Mouse (Mus musculus): ENCODE data around the gene Fry. TPM values are rescaled to one million over a fixed set of nuclear protein-coding genes. Genes with fewer than 3 reads are reported as not detected.

Fry gene
- 10 to 100 TPM; 74.1 to 86.7 TPM for total RNA-seq (2021)
- long read RNA-seq, experiment 1, partial matches to known transcripts, result 6 of 14 reads
- long read RNA-seq, experiment 1, other reads (novel, unspliced or antisense), result 4 of 14 reads
- long read RNA-seq, experiment 2, partial matches to known transcripts, result 15 of 25 reads
- long read RNA-seq, experiment 2, other reads (novel, unspliced or antisense), result 7 of 25 reads

DNA sequence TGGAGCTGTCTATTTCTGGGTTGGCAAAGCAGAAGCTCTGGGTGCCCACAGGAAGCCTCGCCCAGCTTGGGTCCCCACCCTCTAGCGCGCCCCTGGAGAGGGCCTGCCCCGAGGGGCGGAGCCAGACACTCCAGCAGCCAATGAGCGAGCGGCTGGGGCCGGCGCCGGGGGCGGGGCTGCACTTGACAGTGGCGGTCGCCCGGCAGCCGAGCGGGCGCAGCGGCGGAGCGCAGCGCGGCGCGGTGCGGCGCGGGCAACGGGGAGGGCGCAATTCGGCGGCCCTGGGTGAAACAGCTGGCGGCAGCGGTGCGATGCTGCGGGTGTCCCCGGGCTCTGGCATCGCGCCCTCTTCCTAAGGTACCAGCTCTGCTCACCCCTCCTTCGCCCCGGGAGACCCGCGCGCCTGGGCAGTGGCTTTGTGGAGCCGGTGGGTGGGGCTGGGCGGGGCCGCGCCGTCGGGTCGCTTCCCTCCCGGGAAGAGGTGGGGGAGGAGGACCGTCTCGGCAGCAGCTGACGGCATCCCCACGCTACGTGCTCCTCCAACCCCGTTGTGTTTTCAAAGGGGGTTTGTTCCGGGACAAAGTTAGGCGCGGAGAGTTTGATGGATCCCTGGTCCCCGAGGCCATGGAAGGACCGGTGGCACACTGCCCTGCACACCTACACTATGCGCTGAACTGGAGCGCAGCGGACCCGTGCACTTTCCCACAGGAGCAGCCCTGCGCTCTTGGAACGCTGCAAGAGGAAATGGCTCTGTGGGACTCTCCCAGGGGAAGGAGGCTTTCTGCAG lies at the start of gene Fry:
Fry (plus strand) TSS at position 191 of the 787 bp plus-strand sequence.
- DNase-seq, result peak; percentile 95
- intact Hi-C loops (cut with DNase I; ENCODE audit: low total_unique reads), result no loop called here

DNA sequence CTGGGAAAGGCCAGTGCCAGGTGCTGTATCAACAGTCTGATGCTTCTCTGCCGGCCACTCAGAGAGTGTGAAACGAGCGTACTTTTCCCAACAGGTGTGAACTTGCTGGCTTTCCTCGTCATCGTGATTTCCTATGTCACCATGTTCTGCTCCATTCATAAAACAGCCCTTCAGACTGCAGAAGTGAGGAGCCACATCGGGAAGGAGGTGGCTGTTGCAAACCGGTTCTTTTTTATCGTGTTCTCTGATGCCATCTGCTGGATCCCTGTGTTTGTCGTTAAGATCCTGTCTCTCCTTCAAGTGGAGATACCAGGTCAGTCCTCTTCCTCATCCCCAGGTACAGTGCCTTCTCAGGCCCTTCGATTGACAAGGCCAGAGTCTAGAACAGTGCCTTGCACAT lies 48.4 kb upstream of the Fry start:
- DNase-seq, result no peak
- intact Hi-C loops (cut with DNase I; ENCODE audit: low total_unique reads), result no loop called here

DNA sequence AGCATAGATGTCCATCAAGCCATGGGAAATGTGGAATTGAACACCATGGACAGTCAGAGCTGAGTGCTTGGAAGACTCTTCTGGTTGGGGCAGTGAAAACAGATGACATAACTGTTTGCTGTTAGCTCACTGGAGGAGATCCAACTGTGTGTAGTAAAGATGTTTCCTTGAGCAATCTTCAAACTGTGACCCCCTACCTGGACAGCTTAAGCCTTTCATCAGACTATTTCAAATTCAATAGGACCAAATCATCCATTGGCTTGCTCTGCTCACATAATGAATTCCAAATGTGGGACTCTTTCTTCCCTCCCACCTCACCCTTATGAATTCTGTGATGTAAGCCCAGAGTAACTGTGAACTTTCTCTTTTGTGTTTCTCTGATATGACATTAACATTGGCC lies 46.7 kb upstream of the Fry start:
- intact Hi-C loops (cut with DNase I; ENCODE audit: low total_unique reads), result no loop called here
- DNase-seq, result no peak

DNA sequence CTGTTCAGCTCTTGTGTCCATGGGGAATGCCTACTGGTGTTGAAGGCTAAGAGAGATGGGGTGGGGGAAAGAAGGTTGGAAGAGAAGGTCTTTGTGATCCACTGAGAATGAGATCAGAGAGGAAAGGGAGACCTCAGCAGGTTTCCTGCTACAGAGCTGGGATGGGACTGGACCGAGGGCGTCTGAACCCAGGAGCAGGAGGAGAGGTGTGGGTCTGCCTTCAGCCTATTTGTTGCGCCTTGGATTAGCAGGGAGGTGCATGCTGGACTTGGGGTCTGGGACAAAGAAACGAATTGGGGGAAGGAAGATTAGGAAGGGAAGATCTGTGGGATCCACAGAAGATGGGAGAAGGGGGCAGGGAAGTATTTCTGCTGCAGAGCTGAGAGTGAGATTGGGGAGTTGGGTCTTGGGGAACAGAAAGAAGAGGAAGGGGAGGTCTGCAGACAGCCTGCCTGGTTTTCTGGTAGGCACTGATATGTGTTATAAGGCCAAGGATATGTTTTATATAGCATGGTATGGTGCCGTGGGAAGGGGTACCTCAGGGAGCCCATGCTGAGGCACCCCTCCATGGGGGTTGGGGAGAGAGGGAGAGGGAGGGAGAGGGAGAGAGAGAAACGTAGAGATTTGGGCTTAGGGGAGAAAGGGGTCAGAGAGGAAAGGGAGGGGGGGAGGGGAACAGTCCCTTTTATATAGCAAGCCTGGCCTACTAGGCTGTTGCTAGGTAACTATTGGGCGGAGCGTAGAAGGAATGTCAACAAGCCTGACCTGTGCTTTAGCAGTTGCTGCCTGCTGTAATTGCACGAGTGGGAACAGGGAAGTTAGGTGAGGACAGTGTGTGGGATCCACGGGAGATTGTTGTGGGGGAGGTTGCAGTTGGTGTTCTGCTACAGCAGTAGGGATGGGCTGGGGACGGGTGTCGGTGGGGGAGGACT lies 38.3 kb upstream of the Fry start:
- intact Hi-C loops (cut with DNase I; ENCODE audit: low total_unique reads), result no loop called here
- DNase-seq, result no peak

DNA sequence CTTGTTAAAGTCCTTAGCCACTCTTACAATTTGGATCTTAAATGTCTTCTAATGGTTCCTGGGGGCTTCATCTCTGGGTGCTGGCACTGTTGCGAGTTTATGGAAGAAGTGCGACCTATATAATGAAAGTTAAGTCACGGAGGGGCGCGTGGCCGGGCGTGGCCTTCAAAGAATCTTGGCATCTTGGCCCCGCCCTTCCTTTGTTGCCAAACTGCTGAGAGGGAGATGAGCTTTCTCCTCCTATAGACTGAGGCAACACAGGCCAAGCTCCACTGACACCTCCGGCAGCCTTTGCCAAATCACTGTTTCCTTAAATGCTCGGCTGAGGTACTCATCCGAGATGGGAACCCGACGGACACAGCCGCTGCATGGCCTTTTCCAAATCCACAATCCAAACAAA lies 35.7 kb upstream of the Fry start:
- DNase-seq, result no peak
- intact Hi-C loops (cut with DNase I; ENCODE audit: low total_unique reads), result no loop called here

DNA sequence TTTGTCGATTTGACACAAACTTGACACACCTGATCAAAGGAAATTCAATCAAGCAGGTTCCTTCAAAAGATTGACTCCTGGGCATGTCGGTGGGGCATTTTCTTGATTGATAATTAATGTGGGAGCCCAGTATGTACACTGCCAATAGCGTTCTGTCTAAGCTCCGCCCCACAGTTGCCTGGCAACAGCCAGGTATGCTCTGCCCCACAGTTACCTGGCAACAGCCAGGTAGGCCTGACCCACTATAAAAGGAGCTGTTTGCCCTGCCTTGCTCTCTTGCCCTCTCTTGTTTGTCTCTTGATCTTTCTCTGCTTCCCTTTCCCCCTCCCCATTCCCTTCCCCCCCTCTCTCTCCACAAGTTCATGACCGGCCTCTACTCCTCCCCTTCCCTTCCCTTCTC lies 35.3 kb upstream of the Fry start:
- intact Hi-C loops (cut with DNase I; ENCODE audit: low total_unique reads), result no loop called here
- DNase-seq, result no peak

DNA sequence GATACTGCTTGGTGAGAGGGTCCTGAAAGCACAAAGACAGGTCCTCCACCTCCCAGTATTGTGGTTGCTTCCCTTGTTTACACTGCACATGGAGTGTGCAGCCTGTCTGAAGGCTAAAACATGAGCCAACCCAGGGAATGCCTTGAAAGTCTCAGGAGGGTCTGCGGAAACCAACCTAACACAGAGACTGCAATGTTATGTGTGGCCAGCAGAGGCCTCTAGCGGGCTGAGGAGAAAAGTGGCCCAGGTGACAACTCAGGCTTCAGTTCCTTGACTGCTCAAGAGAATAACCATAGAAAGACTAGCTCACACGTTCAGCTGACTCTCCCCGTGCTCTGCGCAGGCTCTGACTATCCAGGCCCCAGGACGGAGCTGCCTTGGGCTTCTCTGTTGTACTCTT lies 20.8 kb upstream of the Fry start:
- peak; percentile 40 for DNase-seq
- intact Hi-C loops (cut with DNase I; ENCODE audit: low total_unique reads), result loop anchor here (2.0 kb wide), 1 partner anchor 55 kb away; no protein-coding TSS in a partner anchor

DNA sequence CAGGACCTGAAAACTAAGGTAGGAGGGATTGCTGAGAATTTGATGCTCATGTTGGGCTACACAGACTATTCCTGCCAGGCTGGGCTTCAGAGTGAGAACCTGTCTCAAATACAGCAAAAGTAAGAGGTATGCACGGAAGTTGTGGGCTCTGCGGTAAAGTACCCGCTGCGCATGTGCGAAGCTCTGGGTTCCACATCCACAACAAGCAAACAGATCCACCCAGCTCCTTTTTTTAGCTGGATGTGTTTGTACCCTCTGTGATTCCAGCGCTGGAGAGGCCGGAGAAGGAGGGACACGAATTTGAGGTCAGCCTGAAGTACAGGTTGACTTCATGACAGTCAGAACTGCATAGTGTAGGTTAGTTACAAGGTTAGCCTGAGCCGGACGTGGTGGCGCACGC lies 19.7 kb upstream of the Fry start:
- no peak for DNase-seq
- intact Hi-C loops (cut with DNase I; ENCODE audit: low total_unique reads), result no loop called here

DNA sequence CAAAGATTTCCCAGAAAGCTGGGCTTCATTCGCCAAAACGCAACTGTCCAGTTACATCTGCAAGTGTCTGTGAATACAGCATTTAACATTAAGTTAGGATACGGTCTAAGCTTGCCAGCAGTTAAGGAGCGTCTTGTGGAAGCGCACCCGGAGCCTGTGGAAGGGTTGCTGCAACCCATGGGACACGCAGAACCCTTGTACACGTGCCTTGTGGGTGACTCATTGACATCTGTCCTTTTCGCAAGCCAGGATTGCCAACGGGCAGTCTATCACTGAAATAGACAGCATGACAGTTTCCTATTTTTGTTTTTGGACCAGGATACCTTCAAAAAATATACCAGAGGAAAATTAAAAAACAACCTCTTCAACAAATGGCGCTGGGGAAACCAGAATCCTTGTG lies 16.7 kb upstream of the Fry start:
- intact Hi-C loops (cut with DNase I; ENCODE audit: low total_unique reads), result no loop called here
- DNase-seq, result no peak

DNA sequence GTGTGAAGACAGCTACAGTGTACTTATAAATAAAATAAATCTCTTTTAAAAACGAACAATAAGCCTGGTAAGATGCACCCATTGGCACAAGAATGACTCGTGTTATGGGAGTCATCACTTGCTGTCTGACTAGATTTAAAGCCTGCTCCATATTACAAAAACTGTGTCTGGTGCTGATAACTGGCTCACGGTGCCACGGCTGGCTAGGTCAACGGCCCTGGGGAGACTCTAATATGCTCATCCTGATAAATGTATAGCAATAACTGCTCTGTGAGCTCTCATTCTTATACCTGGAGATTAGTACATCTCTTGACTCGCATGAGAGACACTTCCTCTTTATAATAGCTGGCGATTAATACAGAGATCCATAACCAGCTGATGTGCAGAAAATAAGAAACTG lies 12.1 kb upstream of the Fry start:
- intact Hi-C loops (cut with DNase I; ENCODE audit: low total_unique reads), result no loop called here

DNA sequence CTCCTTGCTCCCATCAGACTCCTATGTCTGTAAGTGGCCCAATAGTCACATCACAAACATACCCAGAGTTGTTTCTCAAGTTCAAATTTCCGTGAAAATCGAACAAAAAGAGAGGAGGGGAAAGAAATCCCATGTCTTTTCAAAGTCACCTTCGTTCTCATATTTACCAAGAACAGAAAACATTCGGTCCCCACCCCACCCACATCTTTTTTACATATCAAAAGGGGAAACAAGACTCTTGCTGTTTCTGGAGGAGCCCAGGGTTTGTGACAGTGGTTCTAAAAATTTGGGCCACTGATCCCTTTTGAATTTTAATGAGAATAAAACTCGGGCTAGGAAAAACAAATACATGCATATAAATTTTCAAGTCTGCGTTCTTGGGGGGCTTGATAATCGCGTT lies 7.2 kb upstream of the Fry start:
- intact Hi-C loops (cut with DNase I; ENCODE audit: low total_unique reads), result loop anchor here (5.0 kb wide), 1 partner anchor 41 kb away; no protein-coding TSS in a partner anchor
- DNase-seq, result no peak

More for the DNA sequence above, 12.1 kb upstream of the Fry start:
- no peak for DNase-seq

DNA sequence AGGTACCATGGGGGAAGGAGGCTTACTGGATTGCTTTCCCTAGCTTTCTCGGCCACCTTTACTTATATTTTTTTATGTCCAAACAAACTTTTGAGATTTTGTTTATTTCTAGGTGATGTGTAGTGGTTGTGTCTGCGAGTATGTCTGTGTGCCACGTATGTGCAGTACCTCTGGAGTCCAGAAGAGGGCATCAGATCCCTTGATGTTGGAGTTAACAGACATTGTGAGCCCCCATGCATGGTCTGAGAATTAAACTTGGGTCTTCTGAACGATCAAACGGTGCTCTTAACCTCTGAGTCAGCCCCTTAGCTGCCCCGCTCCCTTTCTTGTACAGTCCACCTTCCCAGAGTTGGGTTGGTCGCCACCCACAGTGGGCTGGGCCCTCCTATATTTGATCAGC lies 4.4 kb upstream of the Fry start:
- DNase-seq, result no peak
- intact Hi-C loops (cut with DNase I; ENCODE audit: low total_unique reads), result loop anchor here (5.0 kb wide), 1 partner anchor 38 kb away; no protein-coding TSS in a partner anchor

DNA sequence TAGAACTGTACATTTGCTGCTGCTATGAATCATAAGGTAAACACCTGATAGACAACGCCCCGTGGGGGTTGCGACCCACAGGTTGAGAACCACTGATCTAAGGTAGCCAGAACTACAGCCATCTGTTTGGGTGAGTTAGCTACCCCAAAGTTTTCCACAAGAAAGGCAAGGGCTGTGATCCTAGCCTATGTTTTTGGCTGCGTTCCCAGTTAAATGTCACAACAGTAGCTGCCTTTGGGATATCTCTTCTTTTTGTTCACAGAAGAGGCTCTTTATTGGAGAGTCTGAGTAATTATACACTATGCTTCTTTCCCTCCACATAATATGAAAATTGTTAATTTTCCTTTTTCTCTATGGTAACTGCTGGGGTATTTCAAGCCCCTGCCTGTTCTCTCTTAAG lies 3.7 kb upstream of the Fry start:
- DNase-seq, result no peak
- intact Hi-C loops (cut with DNase I; ENCODE audit: low total_unique reads), result loop anchor here (5.0 kb wide), 1 partner anchor 38 kb away; no protein-coding TSS in a partner anchor

DNA sequence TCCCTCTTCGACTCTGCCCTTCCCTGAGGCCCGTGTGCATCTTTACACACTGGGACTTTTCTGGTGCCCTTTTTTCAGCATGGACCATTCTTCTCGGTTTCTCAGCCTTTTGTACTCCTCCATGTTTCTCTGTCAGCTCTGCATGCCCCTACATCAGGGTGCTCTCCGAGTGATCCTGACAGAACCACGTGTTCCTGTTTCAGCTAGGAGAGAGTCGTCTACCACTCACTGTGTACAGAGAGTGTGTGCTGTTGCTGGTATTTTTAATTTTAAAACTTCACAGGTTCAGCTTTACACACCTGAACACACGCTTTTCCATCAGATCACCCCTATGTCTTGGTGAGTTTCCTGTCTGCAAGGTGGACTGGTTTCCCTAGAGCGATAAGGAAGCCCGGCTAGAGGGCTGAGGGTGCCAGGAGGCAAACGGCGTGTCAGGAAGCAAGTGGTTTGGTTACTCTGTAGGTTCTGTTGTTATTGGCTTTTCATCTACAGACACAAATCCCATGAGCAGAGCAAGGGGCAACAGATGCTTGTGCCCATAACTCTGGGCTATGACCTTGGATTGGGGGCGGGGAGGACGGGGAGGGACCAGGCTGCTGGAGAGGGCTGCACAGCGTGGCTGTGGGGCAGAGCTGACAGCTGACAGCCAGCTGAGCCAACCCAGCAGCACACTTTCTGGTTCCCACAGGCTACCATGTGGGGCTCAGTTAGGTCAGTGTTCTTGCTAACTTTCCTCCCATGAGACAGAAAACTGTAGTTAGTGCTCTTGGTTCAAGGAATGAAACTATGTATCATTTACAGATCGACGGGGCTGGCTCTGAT lies 3.0 kb upstream of the Fry start:
- intact Hi-C loops (cut with DNase I; ENCODE audit: low total_unique reads), result no loop called here
- DNase-seq, result peak; percentile 44

DNA sequence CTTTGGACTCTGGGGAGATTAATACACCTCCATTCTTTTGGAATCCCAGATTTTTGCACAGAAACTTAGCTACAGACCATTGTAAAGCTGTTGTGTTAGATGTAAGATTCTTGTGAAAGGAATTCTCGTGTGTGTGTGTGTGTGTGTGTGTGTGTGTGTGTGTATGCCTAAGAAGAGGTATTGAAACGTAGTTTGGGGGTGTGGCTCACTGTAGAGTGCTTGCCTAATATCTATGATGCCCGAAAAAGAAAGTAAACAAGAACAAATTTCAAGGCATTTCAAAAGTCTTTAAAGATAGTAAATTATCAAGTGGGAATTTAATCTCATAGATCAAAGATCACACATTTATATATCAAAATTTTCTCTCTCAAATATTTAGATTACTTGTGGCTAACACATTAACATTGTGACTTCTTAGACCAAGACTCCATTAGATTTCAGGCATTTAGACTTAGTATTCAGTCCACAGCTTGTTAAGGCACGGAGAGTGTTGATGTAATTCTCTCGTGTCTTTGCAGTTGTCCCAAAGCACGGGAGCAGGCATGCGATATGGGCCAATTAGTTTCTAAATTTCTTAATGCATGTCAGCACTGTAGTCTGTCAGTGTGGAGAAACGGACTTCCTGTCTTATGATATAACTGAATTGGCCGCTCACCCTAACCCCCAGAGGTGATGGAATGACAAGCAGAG lies 2.1 kb upstream of the Fry start:
- no peak for DNase-seq
- intact Hi-C loops (cut with DNase I; ENCODE audit: low total_unique reads), result no loop called here

DNA sequence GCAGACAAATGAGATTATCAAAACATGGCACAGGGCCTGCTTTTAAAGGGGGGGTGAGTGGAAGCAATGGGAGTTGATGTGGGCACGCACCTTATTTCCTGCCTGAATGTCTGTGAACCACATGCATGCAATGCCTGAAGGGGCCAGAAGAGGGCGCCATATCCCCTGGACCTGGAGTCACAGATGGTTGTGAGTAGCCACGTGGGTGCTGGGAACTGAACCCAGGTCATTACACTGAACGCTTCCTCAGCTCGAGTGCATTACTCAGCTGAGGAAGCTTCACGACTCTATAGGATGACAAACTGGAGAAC lies 1.6 kb upstream of the Fry start:
- intact Hi-C loops (cut with DNase I; ENCODE audit: low total_unique reads), result no loop called here
- no peak for DNase-seq

DNA sequence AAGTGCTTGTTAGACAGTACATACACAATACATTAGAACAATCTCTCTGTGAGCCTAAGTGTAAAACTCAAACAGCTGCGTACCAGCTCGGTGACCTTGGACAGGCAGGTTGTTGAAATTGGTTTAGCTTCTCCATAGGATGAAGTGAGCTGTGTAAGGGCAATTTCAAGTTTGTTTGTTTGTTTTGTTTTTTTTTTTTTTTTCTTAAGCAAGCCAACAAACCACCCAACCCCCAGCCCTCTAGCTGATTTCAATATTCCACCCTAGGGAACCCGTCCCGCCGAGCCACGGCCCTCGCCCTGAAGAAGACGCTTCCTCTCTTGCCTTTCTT lies 356 bp upstream of the Fry start:
- DNase-seq, result no peak
- intact Hi-C loops (cut with DNase I; ENCODE audit: low total_unique reads), result no loop called here

DNA sequence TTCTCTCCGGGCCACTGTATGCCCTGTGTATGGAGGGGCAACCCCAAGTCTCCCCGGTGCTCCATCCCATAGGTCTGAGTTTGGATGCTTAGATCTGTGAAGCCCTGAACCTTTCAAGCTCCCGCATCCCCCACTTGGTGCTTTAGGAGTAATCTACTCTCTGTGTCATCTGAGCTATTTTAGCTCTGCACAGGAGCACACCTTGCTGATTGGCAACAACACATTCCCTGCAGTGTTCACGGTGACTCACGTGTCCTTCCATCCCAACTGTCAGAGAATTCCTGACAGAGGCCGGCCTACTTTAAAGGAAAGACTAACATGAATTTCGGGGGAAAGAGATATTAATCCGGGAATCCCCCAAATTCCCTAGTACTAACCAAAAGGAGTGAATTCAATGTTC lies 2.2 kb downstream of the Fry start:
- no peak for DNase-seq
- intact Hi-C loops (cut with DNase I; ENCODE audit: low total_unique reads), result no loop called here

DNA sequence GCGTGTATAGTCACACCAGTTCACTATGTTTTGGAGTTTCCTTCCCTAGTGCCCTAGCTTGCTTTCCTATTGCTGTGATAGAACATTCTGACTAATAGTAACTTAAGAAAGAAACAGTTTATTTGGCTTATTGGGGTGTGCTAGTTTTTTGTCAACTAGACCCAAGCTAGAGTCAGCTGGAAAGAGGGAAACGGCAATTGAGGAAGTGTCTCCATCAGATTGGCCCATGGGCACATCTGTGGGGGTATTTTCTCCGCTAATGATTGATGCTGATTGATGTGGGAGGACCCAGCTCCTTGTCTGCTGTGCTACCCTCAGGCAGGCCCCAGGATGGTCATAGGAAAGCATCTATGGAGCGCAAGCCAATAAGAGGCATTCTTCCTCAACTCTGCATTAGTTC lies 3.6 kb downstream of the Fry start:
- intact Hi-C loops (cut with DNase I; ENCODE audit: low total_unique reads), result no loop called here
- DNase-seq, result no peak

Data from gastrocnemius, postnatal 14 days (tissue).